Mouse (Mus musculus) lung, postnatal 0 days (tissue): ENCODE measurements around the gene Wdr83. TPM values are rescaled to one million over a fixed set of nuclear protein-coding genes. Genes with fewer than 3 reads are reported as not detected.

Experiments
- ATAC-seq: fragments of 200-750 bp; cut with Nextera tagmentation; 2 replicates; pipeline ENCODE4 v1.8.0; 2017; ENCODE audit warnings: moderate library complexity
- DNase-seq: peaks from one replicate; pipeline ENCODE4 v3.0.0-alpha.2; 2016; ENCODE audit warnings: low spot score
- H3K27ac ChIP-seq: fragments of 300-500 bp; sonication (generic); 2 replicates; pipeline ENCODE4 v1.5.1; 2014; ENCODE audit warnings: antibody characterized with exemption, mild to moderate bottlenecking, low read length, mixed read lengths
- H3K27me3 ChIP-seq: fragments of 300-500 bp; sonication (generic); replicated peaks from 2 replicates; pipeline ENCODE4 v1.6.1; 2014; ENCODE audit warnings: low read length, mixed read lengths; ENCODE audit not compliant: insufficient read depth
- H3K36me3 ChIP-seq: fragments of 300-500 bp; sonication (generic); 2 replicates; pipeline ENCODE4 v1.6.1; 2014; ENCODE audit warnings: low read length, mixed read lengths; ENCODE audit not compliant: insufficient read depth
- H3K4me1 ChIP-seq: fragments of 300-500 bp; sonication (generic); 2 replicates; pipeline ENCODE4 v1.6.1; 2014; ENCODE audit warnings: antibody characterized with exemption, low read depth, low read length, mixed read lengths; ENCODE audit not compliant: insufficient read depth
- H3K4me2 ChIP-seq: fragments of 300-500 bp; sonication (generic); replicated peaks from 2 replicates; pipeline ENCODE4 v1.6.1; 2014; ENCODE audit warnings: low read depth, mild to moderate bottlenecking, low read length, moderate library complexity, mixed read lengths
- H3K4me3 ChIP-seq: fragments of 300-500 bp; sonication (generic); 2 replicates; pipeline ENCODE4 v1.5.1; 2014; ENCODE audit warnings: low read depth, low read length
- H3K9ac ChIP-seq: fragments of 300-500 bp; sonication (generic); replicated peaks from 2 replicates; pipeline ENCODE4 v1.6.1; 2014; ENCODE audit warnings: low read depth, mild to moderate bottlenecking
- H3K9me3 ChIP-seq: fragments of 300-500 bp; sonication (generic); 2 replicates; pipeline ENCODE4 v1.6.1; 2016; ENCODE audit warnings: low read length, mixed read lengths
- CTCF ChIP-seq: IDR thresholded peaks from 2 replicates; pipeline ENCODE4 v1.5.1; 2016; ENCODE audit warnings: antibody characterized with exemption, mild to moderate bottlenecking
- EP300 ChIP-seq: IDR thresholded peaks from 2 replicates; pipeline ENCODE4 v1.6.1; 2016; ENCODE audit warnings: antibody characterized with exemption, mild to moderate bottlenecking, control low read depth
- WGBS: fragments of 180-500 bp; shearing (Covaris S2); extraction: QIAGEN DNeasy Blood & Tissue Kit; methylation state at CpG from one replicate; pipeline ENCODE4 v1.1.7; 2014; 5-methylcytosine and 5-hydroxymethylcytosine counted together
- polyA plus RNA-seq: library from polyadenylated mRNA; unstranded; fragments of >200 nt; fragmentation: Nextera tagmentation; extraction: Ambion mirVana; gene quantifications from 2 replicates; pipeline ENCODE4 v1.2.1, GENCODE M21; 2015

Wdr83 gene
- polyA plus RNA-seq, 1 experiment from 2014 or later: 26.7 TPM

GRCm38 (mm10) chr8:85115501-85115900, 34.4 kb upstream of the Wdr83 start:
- Histone ChIP-seq H3K27ac (no peak overlapping the region), H3K4me1 (no peaks in the 10 kb centered on the region), H3K9ac (no peak overlapping the region), H3K27me3 (no peaks in the 10 kb centered on the region), H3K4me3 (no peak overlapping the region), H3K9me3 (no peaks in the 10 kb centered on the region), H3K4me2 (no peak overlapping the region), H3K36me3 (peaks cover 16% of the 10 kb centered on the region)
- TF ChIP-seq EP300: no peak
- no peak for TF ChIP-seq CTCF
- no peak for DNase-seq
- 77% methylated on average over 4 of the region's 4 CpGs for WGBS
- no peak for ATAC-seq

DNA sequence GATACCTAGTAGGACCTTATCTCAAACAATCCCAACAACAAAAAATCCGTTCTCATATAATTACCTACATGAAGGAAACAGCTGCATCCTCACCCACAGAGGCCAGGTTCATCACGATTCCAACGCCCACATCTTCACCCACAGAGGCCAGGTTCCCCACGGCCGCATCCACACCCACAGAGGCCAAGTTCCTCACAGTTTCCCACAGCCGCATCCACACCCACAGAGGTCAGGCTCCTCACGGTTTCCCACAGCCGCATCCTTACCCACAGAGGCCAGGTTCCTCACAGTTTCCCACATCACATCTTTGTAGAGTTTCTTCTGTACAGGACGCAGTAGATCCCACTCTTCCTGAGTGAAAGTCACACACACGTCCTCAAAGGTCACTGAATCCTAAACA, 32.1 kb upstream of the Wdr83 start:
- TF ChIP-seq EP300 (no peak), CTCF (no peak)
- no peak overlapping the region for H3K27ac ChIP-seq
- H3K4me3 ChIP-seq: no peak overlapping the region
- ATAC-seq (no peak), DNase-seq (no peak)
- 94% methylated on average over 10 of the region's 10 CpGs for WGBS
- no peak overlapping the region for H3K4me2 ChIP-seq
- no peaks in the 10 kb centered on the region for H3K9me3 ChIP-seq
- H3K4me1 ChIP-seq: no peaks in the 10 kb centered on the region
- no peaks in the 10 kb centered on the region for H3K27me3 ChIP-seq
- peaks cover 21% of the 10 kb centered on the region for H3K36me3 ChIP-seq
- H3K9ac ChIP-seq: no peak overlapping the region

GRCm38 (mm10) chr8:85100076-85100665, 19.1 kb upstream of the Wdr83 start:
- WGBS: 81% methylated on average over 4 of the region's 4 CpGs
- TF ChIP-seq CTCF (no peak), EP300 (no peak)
- Histone ChIP-seq H3K9me3 (no peaks in the 10 kb centered on the region), H3K4me1 (no peaks in the 10 kb centered on the region), H3K36me3 (peaks cover 22% of the 10 kb centered on the region; the same call in 1 of the 2 replicates), H3K4me3 (no peak overlapping the region), H3K27ac (no peak overlapping the region), H3K4me2 (no peak overlapping the region), H3K27me3 (no peaks in the 10 kb centered on the region), H3K9ac (no peak overlapping the region)
- DNase-seq: no peak
- no peak for ATAC-seq

DNA sequence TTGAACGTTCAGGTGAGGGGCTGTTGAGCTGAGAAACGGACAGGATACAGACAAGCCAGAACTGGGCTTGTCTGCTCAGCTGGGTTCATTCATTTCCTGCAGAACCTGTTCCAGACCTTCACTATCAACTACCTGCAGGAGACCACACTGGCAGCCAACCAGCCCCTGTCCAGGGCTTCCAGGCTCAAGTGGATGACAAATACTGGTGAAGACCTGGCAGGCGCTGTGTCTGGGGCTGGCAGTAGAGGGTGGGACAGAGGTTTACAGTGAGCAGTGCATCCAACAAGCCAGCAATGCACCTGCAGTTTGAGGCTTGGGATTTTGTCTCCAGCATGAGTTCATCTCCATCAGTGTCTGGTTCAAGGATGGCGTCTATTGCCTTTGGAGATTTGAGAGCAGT, 15.7 kb upstream of the Wdr83 start:
- WGBS: 68% methylated on average over 4 of the region's 4 CpGs
- ATAC-seq (no peak), DNase-seq (no peak)
- H3K27me3 ChIP-seq: no peaks in the 10 kb centered on the region
- no peak overlapping the region for H3K27ac ChIP-seq
- no peaks in the 10 kb centered on the region for H3K9me3 ChIP-seq
- H3K4me1 ChIP-seq: no peaks in the 10 kb centered on the region
- TF ChIP-seq CTCF (no peak), EP300 (no peak)
- H3K36me3 ChIP-seq: peaks cover 22% of the 10 kb centered on the region; the same call in 1 of the 2 replicates
- no peak overlapping the region for H3K4me3 ChIP-seq
- H3K9ac ChIP-seq: no peak overlapping the region
- no peak overlapping the region for H3K4me2 ChIP-seq

GRCm38 (mm10) chr8:85096196-85096595, 15.1 kb upstream of the Wdr83 start:
- no peaks in the 10 kb centered on the region for H3K27me3 ChIP-seq
- DNase-seq: no peak
- no peak overlapping the region for H3K4me2 ChIP-seq
- no peaks in the 10 kb centered on the region for H3K4me1 ChIP-seq
- H3K9me3 ChIP-seq: no peaks in the 10 kb centered on the region
- H3K9ac ChIP-seq: no peak overlapping the region
- no peak for TF ChIP-seq EP300
- TF ChIP-seq CTCF: no peak
- 88% methylated on average over 16 of the region's 16 CpGs for WGBS
- no peak overlapping the region for H3K27ac ChIP-seq
- no peak for ATAC-seq
- H3K4me3 ChIP-seq: no peak overlapping the region
- H3K36me3 ChIP-seq: peaks cover 22% of the 10 kb centered on the region; the same call in 1 of the 2 replicates

DNA sequence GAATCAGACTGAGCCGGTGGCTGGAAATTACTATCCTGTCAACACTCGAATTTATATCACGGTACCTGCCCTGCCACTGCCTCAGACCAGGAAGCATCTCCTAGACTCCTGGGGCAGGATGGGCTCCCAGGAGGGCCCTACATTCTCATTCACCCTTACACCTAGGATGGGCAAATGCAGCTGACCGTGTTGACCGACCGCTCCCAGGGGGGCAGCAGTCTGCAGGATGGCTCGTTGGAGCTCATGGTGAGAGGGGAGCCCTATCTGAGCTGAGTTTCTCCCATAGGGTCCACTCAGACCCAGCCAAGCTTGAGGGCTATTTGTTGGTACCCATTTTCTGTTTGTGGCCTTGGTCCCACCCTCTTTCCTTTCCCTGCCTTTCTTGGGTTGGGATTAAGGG, 14.5 kb upstream of the Wdr83 start:
- H3K4me2 ChIP-seq: no peak overlapping the region
- peaks cover 22% of the 10 kb centered on the region; the same call in 1 of the 2 replicates for H3K36me3 ChIP-seq
- no peak overlapping the region for H3K4me3 ChIP-seq
- H3K27me3 ChIP-seq: no peaks in the 10 kb centered on the region
- no peak for TF ChIP-seq EP300
- TF ChIP-seq CTCF: no peak
- no peak overlapping the region for H3K27ac ChIP-seq
- H3K9ac ChIP-seq: no peak overlapping the region
- WGBS: 91% methylated on average over 7 of the region's 7 CpGs
- H3K4me1 ChIP-seq: no peaks in the 10 kb centered on the region
- no peak for ATAC-seq
- DNase-seq: no peak
- no peaks in the 10 kb centered on the region for H3K9me3 ChIP-seq

GRCm38 (mm10) chr8:85095051-85095450, 13.9 kb upstream of the Wdr83 start:
- no peak overlapping the region for H3K9ac ChIP-seq
- H3K9me3 ChIP-seq: no peaks in the 10 kb centered on the region
- DNase-seq (no peak), ATAC-seq (no peak)
- no peaks in the 10 kb centered on the region for H3K4me1 ChIP-seq
- TF ChIP-seq CTCF: no peak
- TF ChIP-seq EP300: no peak
- H3K4me3 ChIP-seq: no peak overlapping the region
- no peak overlapping the region for H3K27ac ChIP-seq
- 91% methylated on average over 13 of the region's 13 CpGs for WGBS
- H3K4me2 ChIP-seq: no peak overlapping the region
- H3K27me3 ChIP-seq: no peaks in the 10 kb centered on the region
- peaks cover 22% of the 10 kb centered on the region; the same call in 1 of the 2 replicates for H3K36me3 ChIP-seq
